Mouse (Mus musculus): ENCODE data around the gene Grm6. TPM values are rescaled to one million over a fixed set of nuclear protein-coding genes. Genes with fewer than 3 reads are reported as not detected.

The Grm6 gene
- polyA plus RNA-seq, 1 experiment from 2014 or later: not detected

DNA sequence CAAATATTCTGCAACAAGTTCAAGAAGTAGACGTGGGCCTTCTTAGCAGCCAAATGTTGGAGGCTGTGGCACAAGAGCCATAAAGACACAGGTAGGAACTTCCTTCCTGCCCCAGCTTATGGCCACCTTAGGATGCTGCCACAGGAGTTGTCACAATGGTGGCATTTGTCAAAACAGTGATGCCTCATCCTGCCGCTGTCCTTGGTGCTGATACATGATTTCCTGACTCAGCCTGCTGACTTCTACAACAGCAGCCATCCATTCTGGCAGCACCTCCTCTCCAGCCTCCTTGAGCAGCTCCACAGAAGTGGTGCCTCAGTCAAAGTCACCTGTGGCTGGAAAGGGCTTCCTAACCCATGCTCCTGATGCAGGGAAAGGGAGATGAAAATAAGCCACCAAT, 42.0 kb downstream of the Grm6 start:
- Histone ChIP-seq H3K4me2 (ENCODE audit: low read depth) (no peak overlapping the region), H3K9ac (ENCODE audit: low read length) (no peak overlapping the region), H3K4me1 (ENCODE audit: control insufficient read depth, insufficient read depth, low read length) (0 out of 2 replicates have a peak, but pooled peaks cover 3% of the 10 kb centered on the region), H3K27ac (ENCODE audit: low read depth, low read length) (no peak overlapping the region), H3K4me3 (ENCODE audit: low read depth, low read length) (no peak overlapping the region), H3K27me3 (ENCODE audit: control insufficient read depth, insufficient read depth, low read length) (no peaks in the 10 kb centered on the region), H3K9me3 (ENCODE audit: control insufficient read depth, low read length) (peaks cover 3% of the 10 kb centered on the region), H3K36me3 (ENCODE audit: control insufficient read depth, insufficient read depth, low read length) (no peaks in the 10 kb centered on the region)
- ATAC-seq (ENCODE audit: insufficient read depth, low FRiP score, low TSS enrichment): no peak
- DNase-seq (ENCODE audit: low spot score): no peak
- 38% methylated on average over 2 of the region's 2 CpGs for WGBS

DNA sequence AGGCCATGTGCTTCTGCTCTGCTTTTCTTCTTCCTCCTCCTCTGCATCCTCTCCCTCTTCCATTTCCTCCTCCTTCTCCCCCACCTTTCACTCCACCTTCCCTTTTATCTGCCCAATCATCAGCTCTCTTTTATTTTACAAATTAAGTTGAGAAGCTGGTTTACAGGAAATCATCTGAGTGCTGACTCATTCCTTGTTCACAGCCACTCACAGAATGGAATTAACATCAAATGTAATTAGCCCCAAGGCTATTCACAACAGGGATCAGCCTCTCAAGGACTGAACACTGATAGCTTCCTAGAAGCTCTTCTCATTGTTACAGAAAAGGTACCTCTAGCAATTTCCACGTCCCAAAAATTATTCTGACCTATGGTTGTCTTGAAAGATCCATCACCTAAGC, 46.9 kb downstream of the Grm6 start:
- Histone ChIP-seq H3K9me3 (ENCODE audit: control insufficient read depth, low read length) (peaks cover 33% of the 10 kb centered on the region), H3K27ac (ENCODE audit: low read depth, low read length) (no peak overlapping the region)
- 76% methylated on average over 1 of the region's 1 CpGs for WGBS

DNA sequence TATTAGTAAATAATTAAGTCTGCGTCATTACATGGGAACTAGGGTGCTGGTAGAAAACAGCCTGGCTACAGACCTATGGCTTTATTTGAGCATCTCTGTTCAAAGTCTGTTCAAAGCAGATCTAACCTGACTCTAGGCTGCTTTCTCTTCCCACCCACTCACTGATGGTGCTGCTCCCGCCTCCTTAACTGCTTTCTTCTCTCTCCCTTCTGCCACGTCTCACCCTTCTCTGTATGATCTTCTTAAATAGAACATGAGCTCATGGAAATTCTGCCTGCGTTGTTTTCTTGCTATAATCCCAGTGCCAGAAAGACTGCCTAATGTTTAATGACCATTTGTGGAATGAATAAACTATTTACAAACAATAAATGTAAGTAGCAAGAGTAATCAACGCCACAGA, 57.7 kb downstream of the Grm6 start:
- no peaks in the 10 kb centered on the region for H3K4me1 ChIP-seq (ENCODE audit: control insufficient read depth, insufficient read depth, low read length)
- H3K27me3 ChIP-seq (ENCODE audit: control insufficient read depth, insufficient read depth, low read length): no peaks in the 10 kb centered on the region
- H3K9ac ChIP-seq (ENCODE audit: low read length): no peak overlapping the region
- no peak overlapping the region for H3K27ac ChIP-seq (ENCODE audit: low read depth, low read length)
- peaks cover 19% of the 10 kb centered on the region for H3K9me3 ChIP-seq (ENCODE audit: control insufficient read depth, low read length)
- H3K4me3 ChIP-seq (ENCODE audit: low read depth, low read length): no peak overlapping the region
- DNase-seq (ENCODE audit: low spot score) (no peak), ATAC-seq (ENCODE audit: insufficient read depth, low FRiP score, low TSS enrichment) (no peak)
- WGBS: 89% methylated on average over 5 of the region's 5 CpGs
- H3K36me3 ChIP-seq (ENCODE audit: control insufficient read depth, insufficient read depth, low read length): peaks cover 68% of the 10 kb centered on the region
- H3K4me2 ChIP-seq (ENCODE audit: low read depth): no peak overlapping the region

More for the DNA sequence above, 46.9 kb downstream of the Grm6 start:
- H3K4me3 ChIP-seq (ENCODE audit: low read depth, low read length): no peak overlapping the region
- H3K4me2 ChIP-seq (ENCODE audit: low read depth): no peak overlapping the region
- ATAC-seq (ENCODE audit: insufficient read depth, low FRiP score, low TSS enrichment) (no peak), DNase-seq (ENCODE audit: low spot score) (no peak)
- H3K27me3 ChIP-seq (ENCODE audit: control insufficient read depth, insufficient read depth, low read length): no peaks in the 10 kb centered on the region
- H3K9ac ChIP-seq (ENCODE audit: low read length): no peak overlapping the region
- peaks cover 28% of the 10 kb centered on the region for H3K36me3 ChIP-seq (ENCODE audit: control insufficient read depth, insufficient read depth, low read length)
- H3K4me1 ChIP-seq (ENCODE audit: control insufficient read depth, insufficient read depth, low read length): no peaks in the 10 kb centered on the region

DNA sequence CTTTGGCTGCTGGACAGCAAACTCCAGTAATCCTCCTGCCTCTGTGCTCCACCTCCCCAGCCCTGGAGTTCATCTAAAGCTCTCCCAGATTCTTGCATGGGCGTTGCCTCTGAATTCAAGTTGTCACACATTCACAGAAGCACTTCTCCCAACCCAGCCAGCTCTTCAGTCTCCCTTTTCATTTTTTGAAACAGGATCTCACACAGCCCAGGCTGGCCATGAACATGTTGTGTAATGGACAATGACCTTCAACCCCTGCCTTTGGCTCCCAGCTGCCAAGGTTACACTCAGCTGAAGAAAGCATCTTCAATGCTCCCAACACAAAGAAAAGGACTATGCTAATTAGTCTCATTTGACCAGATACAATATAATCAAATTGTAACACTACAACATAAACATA, 62.8 kb downstream of the Grm6 start:
- Histone ChIP-seq H3K4me3 (ENCODE audit: low read depth, low read length) (no peak overlapping the region), H3K36me3 (ENCODE audit: control insufficient read depth, insufficient read depth, low read length) (peaks cover 30% of the 10 kb centered on the region), H3K4me1 (ENCODE audit: control insufficient read depth, insufficient read depth, low read length) (no peaks in the 10 kb centered on the region), H3K27ac (ENCODE audit: low read depth, low read length) (no peak overlapping the region), H3K4me2 (ENCODE audit: low read depth) (no peak overlapping the region), H3K9me3 (ENCODE audit: control insufficient read depth, low read length) (0 out of 2 replicates have a peak, but pooled peaks cover 3% of the 10 kb centered on the region), H3K27me3 (ENCODE audit: control insufficient read depth, insufficient read depth, low read length) (no peaks in the 10 kb centered on the region), H3K9ac (ENCODE audit: low read length) (no peak overlapping the region)
- 100% methylated on average over 1 of the region's 1 CpGs for WGBS
- no peak for ATAC-seq (ENCODE audit: insufficient read depth, low FRiP score, low TSS enrichment)
- DNase-seq (ENCODE audit: low spot score): no peak

DNA sequence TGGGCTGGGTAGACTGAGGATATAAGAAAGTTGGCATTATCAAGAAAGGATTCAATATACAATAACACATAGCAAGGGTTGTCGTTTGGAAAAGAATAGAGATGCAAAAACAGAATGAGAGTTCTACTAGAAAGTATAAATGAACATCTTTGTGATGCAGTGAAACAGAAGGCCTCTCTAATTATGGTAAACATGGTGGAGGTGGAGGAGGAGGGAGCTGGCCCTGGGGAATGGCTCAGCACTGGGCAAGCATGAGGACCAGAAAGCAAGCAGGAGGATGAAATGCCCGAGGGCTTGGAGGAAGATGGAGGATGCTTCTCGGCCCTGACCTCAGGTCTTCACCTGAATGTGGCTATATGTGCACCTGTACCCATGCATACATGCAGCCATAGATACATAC, 64.0 kb downstream of the Grm6 start:
- DNase-seq (ENCODE audit: low spot score) (no peak), ATAC-seq (ENCODE audit: insufficient read depth, low FRiP score, low TSS enrichment) (no peak)
- Histone ChIP-seq H3K4me2 (ENCODE audit: low read depth) (no peak overlapping the region), H3K27me3 (ENCODE audit: control insufficient read depth, insufficient read depth, low read length) (no peaks in the 10 kb centered on the region), H3K9me3 (ENCODE audit: control insufficient read depth, low read length) (no peaks in the 10 kb centered on the region), H3K27ac (ENCODE audit: low read depth, low read length) (no peak overlapping the region), H3K9ac (ENCODE audit: low read length) (no peak overlapping the region), H3K4me1 (ENCODE audit: control insufficient read depth, insufficient read depth, low read length) (no peaks in the 10 kb centered on the region), H3K4me3 (ENCODE audit: low read depth, low read length) (no peak overlapping the region), H3K36me3 (ENCODE audit: control insufficient read depth, insufficient read depth, low read length) (peaks cover 24% of the 10 kb centered on the region)
- 90% methylated on average over 3 of the region's 3 CpGs for WGBS

Other genes with a start within 250 kb of the Grm6 start
- gene Adamts2, start 248.6 kb upstream of the Grm6 start, polyA plus RNA-seq (2014; fragmentation: Nextera tagmentation; extraction: Ambion mirVana): 1.1 and 2.1 TPM in 2 replicates
- 49.0 and 53.8 TPM in 2 replicates for gene Zfp354c, start 23.0 kb upstream of the Grm6 start, polyA plus RNA-seq (2014; fragmentation: Nextera tagmentation; extraction: Ambion mirVana)
- gene Zfp879, start 9.1 kb upstream of the Grm6 start, polyA plus RNA-seq (2014; fragmentation: Nextera tagmentation; extraction: Ambion mirVana): 0.56 and 0.80 TPM in 2 replicates
- gene Zfp454, start 37.0 kb downstream of the Grm6 start, polyA plus RNA-seq (2014; fragmentation: Nextera tagmentation; extraction: Ambion mirVana): 16.0 TPM in 2 replicates
- 27.8 and 34.7 TPM in 2 replicates for gene Zfp2, start 65.5 kb downstream of the Grm6 start, polyA plus RNA-seq (2014; fragmentation: Nextera tagmentation; extraction: Ambion mirVana)
- gene Zfp354b, start 80.9 kb downstream of the Grm6 start, polyA plus RNA-seq (2014; fragmentation: Nextera tagmentation; extraction: Ambion mirVana): 1.4 and 1.6 TPM in 2 replicates
- not detected in 2 replicates for gene 4933414I15Rik, start 93.1 kb downstream of the Grm6 start, polyA plus RNA-seq (2014; fragmentation: Nextera tagmentation; extraction: Ambion mirVana)
- gene Prop1, start 103.1 kb downstream of the Grm6 start, polyA plus RNA-seq (2014; fragmentation: Nextera tagmentation; extraction: Ambion mirVana): not detected in 2 replicates
- gene Olfr1378, start 115.8 kb downstream of the Grm6 start, polyA plus RNA-seq (2014; fragmentation: Nextera tagmentation; extraction: Ambion mirVana): not detected in 2 replicates
- gene Olfr1377, start 131.3 kb downstream of the Grm6 start, polyA plus RNA-seq (2014; fragmentation: Nextera tagmentation; extraction: Ambion mirVana): not detected in 2 replicates
- gene Olfr51, start 152.9 kb downstream of the Grm6 start, polyA plus RNA-seq (2014; fragmentation: Nextera tagmentation; extraction: Ambion mirVana): not detected in 2 replicates
- not detected in 2 replicates for gene Olfr54, start 163.6 kb downstream of the Grm6 start, polyA plus RNA-seq (2014; fragmentation: Nextera tagmentation; extraction: Ambion mirVana)
- gene Olfr1375, start 197.4 kb downstream of the Grm6 start, polyA plus RNA-seq (2014; fragmentation: Nextera tagmentation; extraction: Ambion mirVana): not detected in 2 replicates
- gene Zfp354a, start 208.6 kb downstream of the Grm6 start, polyA plus RNA-seq (2014; fragmentation: Nextera tagmentation; extraction: Ambion mirVana): 8.6 and 9.9 TPM in 2 replicates